Mouse (Mus musculus): Measurements from ENCODE around the gene Olfr1233.

- TF ChIP-seq EP300 (IDR thresholded peaks at IDR 0.05) (no peak), CTCF (IDR thresholded peaks at IDR 0.05) (no peak)
Observed at GRCm38 (mm10) chr2:89306974-89307373, 35.2 kb downstream of the Olfr1233 start, which contains the start of gene Olfr1231.
